Mouse (Mus musculus) myocyte (in vitro differentiated cells): ENCODE measurements around the gene Obscn.
A peak's percentile ranks its signal among the peaks of the same experiment; 100 is the strongest.

Experiments
- E2F4 ChIP-seq: IDR thresholded peaks from one replicate; pipeline ENCODE4 v1.6.1; 2011; ENCODE audit warnings: mild to moderate bottlenecking, control low read depth, moderate library complexity; ENCODE audit not compliant: insufficient read depth
- MYOD1 ChIP-seq, 3 experiments: IDR thresholded peaks; one replicate each; pipeline ENCODE4 v1.6.1; 2011; ENCODE audit warnings: control low read depth in 2 of 3, low read depth in 2 of 3, mild to moderate bottlenecking in 2 of 3, moderate library complexity in 1 of 3; ENCODE audit not compliant: insufficient read length in 2 of 3, control insufficient read depth in 1 of 3
- POLR2A ChIP-seq: IDR thresholded peaks from one replicate; pipeline ENCODE4 v1.6.1; 2011; ENCODE audit warnings: low read depth, mild to moderate bottlenecking, control low read depth, moderate library complexity; ENCODE audit not compliant: insufficient read length
- POLR2AphosphoS2 ChIP-seq: IDR thresholded peaks from one replicate; pipeline ENCODE4 v1.6.1; 2011; ENCODE audit warnings: low read depth, control low read depth; ENCODE audit not compliant: insufficient read length
- REST ChIP-seq: IDR thresholded peaks from one replicate; pipeline ENCODE4 v1.6.1; 2011; ENCODE audit warnings: mild to moderate bottlenecking, control low read depth, moderate library complexity; ENCODE audit not compliant: insufficient read depth, insufficient read length

DNA sequence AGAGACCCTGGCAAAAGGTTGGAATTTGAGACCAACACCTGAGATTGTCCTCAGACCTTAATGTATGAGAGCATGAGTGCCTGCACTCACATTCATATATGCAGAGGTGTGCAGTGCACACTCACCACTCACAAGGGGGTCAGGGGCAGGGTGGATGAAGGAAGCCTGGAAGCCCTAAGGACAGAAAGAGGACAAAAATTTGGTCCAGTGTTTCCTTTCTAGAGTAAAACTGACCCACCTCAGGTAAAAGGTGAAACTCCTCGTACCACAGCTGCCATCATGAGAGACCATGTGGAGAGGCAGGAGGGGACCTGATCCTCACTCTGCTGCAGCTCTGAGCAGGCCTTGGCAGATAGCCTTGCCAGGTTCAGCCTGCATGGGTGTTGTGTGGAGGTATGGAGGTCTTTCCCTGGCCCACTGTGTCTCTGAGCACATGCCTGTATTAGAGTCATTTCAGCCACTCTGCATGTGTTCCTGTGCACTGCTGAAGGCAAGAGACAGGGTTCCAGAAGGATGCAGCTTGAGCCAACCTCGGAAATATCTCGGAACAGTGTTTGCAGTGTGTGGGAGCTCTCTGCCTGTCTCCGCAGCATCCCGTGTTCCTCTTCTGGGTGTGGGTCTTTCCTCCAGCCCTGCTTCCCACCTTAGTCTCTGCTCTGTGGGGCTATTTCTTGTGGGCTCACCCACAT is 178.8 kb downstream of the Obscn start:
- TF ChIP-seq POLR2A: peak; percentile 14
- peak; percentile 81 for TF ChIP-seq POLR2AphosphoS2
- TF ChIP-seq MYOD1 (IDR thresholded peaks at IDR 0.05; ENCODE audit: control insufficient read depth in 1 of 3, insufficient read length in 2 of 3, low read depth in 2 of 3): no peak
- no peak for TF ChIP-seq E2F4
- no peak for TF ChIP-seq REST
